Mouse (Mus musculus): Measurements from ENCODE around the gene Obox1. TPM values are rescaled to one million over a fixed set of nuclear protein-coding genes. Genes with fewer than 3 reads are reported as not detected.
A peak's percentile ranks its signal among the peaks of the same experiment; 100 is the strongest.
"Not testable (repeated sequence)": the region's sequence is repeated elsewhere in the genome, so short reads cannot be mapped to it uniquely, and the experiment has no call there.

Obox1 gene
- total RNA-seq (2014; rRNA removed): not detected in 2 replicates
- not detected in 2 replicates for polyA plus RNA-seq (2015; fragmentation: Nextera tagmentation; extraction: Ambion mirVana)

DNA sequence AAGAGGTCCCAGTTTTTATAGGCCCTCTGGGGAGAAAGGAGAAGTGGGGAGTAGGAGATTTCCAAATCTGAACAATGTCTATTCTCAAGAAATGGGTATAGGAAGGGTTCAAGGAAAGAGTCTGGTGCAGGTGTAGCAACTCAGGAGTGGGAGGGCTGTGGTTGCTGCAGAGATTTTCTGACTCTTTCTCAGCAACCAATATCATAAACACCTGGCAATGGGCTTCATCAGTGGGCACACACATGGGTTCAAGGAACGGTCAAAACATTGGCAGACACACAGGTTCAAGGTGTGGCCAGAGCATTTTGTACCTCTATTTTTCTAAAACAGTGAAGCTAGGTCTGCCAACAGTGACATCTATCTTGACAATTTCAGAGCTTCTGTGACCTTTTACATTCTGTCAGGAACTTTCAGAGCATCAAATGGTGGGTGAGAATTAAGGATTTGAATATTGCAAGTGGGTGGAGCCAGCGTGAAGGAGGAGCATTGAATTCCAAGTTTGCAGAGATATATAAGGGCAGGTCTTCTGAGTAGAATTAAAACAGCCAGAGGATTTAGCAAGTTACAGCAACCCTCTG, at the start of gene Obox1, which contains the start of gene Obox2:
Gene Obox1, plus strand, starts transcription at position 528 of the 578 bp plus-strand sequence.
Gene Obox2, plus strand, starts transcription at position 301 of the 578 bp plus-strand sequence.
- H3K9ac ChIP-seq (replicated peaks; ENCODE audit: low read length, poor library complexity, severe bottlenecking); H3K27me3 ChIP-seq (ENCODE audit: insufficient read depth, low read length); DNase-seq (ENCODE audit: low spot score); H3K27ac ChIP-seq (ENCODE audit: low read depth, low read length); H3K4me3 ChIP-seq (ENCODE audit: low read depth, low read length); H3K4me1 ChIP-seq (ENCODE audit: insufficient read depth, low read length); ATAC-seq (ENCODE audit: low FRiP score); H3K9me3 ChIP-seq (ENCODE audit: low read length); H3K4me2 ChIP-seq (ENCODE audit: low read depth, low read length, poor library complexity, severe bottlenecking); H3K36me3 ChIP-seq (ENCODE audit: insufficient read depth, low read length): not testable (repeated sequence)
- WGBS: no CpG with 5 or more reads among the region's 2 CpGs

DNA sequence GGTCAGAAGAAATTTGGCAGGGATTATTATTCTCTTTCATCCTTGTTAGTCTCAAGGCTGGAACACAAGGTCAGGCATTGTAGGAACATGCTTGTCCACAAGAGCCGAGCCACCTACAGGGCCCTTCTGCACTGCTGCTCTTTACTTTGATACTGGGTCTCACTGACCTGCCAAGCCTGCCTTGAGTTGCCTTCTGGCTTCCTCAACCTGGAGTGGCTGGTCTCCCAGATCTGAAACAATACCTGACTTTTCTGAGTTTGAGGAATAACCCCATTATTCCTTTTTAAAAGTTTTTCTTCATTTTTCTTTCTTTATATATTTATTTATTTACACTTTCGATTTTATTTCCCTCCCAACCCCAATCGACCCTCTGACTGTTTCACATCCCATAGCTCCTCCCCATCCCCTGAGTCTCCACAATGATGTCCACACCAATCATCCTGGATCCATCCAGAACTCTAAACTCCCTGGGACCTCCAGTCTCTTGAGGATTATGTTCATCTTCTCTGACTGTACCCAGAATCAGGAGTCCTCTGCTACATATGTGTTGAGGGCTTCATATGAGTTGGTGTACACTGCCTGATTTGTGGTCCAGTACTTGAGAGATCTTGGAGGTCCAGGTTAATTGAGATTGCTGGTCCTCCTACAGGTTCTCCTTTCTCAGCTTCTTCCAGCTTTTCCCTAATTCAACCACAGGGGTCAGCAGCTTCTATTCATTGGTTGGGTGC, 10.6 kb downstream of the Obox1 start:
- not testable (repeated sequence) for DNase-seq (ENCODE audit: low spot score); H3K4me2 ChIP-seq (ENCODE audit: low read depth, low read length, poor library complexity, severe bottlenecking); H3K36me3 ChIP-seq (ENCODE audit: insufficient read depth, low read length); H3K27ac ChIP-seq (ENCODE audit: low read depth, low read length); H3K4me1 ChIP-seq (ENCODE audit: insufficient read depth, low read length); H3K4me3 ChIP-seq (ENCODE audit: low read depth, low read length); H3K27me3 ChIP-seq (ENCODE audit: insufficient read depth, low read length); H3K9me3 ChIP-seq (ENCODE audit: low read length); H3K9ac ChIP-seq (replicated peaks; ENCODE audit: low read length, poor library complexity, severe bottlenecking)
- WGBS: 54% methylated on average over 3 of the region's 3 CpGs
- ATAC-seq (ENCODE audit: low FRiP score): peak; percentile 56; the same call in 1 of the 2 replicates

DNA sequence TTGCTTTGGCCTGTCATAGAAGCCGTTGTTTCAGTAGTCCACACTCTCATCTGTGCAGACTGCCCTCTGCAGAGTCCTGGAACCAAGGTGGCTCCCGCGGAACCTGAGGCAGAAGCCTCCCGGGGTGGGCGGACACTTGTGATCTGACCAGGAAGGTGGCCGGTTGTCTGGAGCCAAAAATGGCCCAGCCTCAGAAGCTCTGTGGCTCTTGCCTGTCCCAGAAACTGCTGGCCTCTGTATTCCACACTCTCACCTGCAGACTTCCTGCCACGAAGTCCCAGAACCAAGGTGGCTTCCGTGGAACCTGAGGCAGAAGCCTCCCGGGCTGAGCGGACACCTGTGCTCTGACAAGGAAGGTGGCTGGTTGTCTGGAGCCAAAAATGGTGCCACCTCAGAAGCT, 18.1 kb downstream of the Obox1 start:
- not testable (repeated sequence) for H3K9me3 ChIP-seq (ENCODE audit: low read length); ATAC-seq (ENCODE audit: low FRiP score); H3K36me3 ChIP-seq (ENCODE audit: insufficient read depth, low read length); H3K4me2 ChIP-seq (ENCODE audit: low read depth, low read length, poor library complexity, severe bottlenecking); DNase-seq (ENCODE audit: low spot score); H3K9ac ChIP-seq (replicated peaks; ENCODE audit: low read length, poor library complexity, severe bottlenecking); H3K27ac ChIP-seq (ENCODE audit: low read depth, low read length); H3K27me3 ChIP-seq (ENCODE audit: insufficient read depth, low read length); H3K4me1 ChIP-seq (ENCODE audit: insufficient read depth, low read length); H3K4me3 ChIP-seq (ENCODE audit: low read depth, low read length)
- WGBS: 88% methylated on average over 10 of the region's 10 CpGs

DNA sequence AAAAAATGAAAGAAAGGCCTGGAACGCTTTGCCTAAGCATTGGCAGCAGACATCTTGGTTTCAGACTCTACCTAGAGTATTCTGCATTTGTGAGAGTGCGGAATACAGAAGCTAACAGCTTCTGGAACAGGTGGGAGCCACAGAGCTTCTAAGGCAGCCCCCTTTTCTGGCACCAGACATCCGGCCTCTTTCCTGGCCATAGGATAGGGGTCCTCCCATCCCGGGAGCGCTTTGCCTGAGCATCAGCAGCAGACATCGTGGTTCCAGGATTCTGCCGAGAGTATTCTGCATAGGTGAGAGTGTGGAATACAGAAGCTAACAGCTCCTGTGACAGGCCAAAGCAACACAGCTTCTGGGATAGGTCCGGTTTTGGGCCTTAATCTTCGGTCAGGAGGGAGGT, 29.3 kb downstream of the Obox1 start:
- H3K27ac ChIP-seq (ENCODE audit: low read depth, low read length); H3K4me1 ChIP-seq (ENCODE audit: insufficient read depth, low read length); H3K4me2 ChIP-seq (ENCODE audit: low read depth, low read length, poor library complexity, severe bottlenecking); DNase-seq (ENCODE audit: low spot score); H3K27me3 ChIP-seq (ENCODE audit: insufficient read depth, low read length); H3K9ac ChIP-seq (replicated peaks; ENCODE audit: low read length, poor library complexity, severe bottlenecking); H3K4me3 ChIP-seq (ENCODE audit: low read depth, low read length); H3K36me3 ChIP-seq (ENCODE audit: insufficient read depth, low read length); ATAC-seq (ENCODE audit: low FRiP score): not testable (repeated sequence)
- 84% methylated on average over 8 of the region's 9 CpGs for WGBS
- peaks cover 11% of the 10 kb centered on the region for H3K9me3 ChIP-seq (ENCODE audit: low read length)

DNA sequence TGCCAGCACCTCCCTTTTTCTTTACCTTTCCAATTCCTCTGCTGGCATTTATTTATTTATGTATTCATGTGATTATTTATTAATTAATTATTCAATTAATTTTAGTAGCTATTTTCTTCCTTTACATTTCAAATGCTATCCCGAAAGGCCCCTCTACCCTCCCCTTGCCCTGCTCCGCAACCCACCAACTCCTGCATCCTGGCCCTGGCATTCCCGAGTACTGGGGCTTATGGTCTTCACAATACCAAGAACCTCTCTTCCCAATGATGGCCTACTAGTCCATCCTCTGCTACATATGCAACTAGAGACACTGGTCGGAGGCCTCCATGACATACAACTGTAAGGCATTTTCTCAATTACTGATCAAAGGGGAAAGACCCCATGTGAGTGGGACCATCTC, 36.8 kb downstream of the Obox1 start:
- H3K36me3 ChIP-seq (ENCODE audit: insufficient read depth, low read length): not testable (repeated sequence)

DNA sequence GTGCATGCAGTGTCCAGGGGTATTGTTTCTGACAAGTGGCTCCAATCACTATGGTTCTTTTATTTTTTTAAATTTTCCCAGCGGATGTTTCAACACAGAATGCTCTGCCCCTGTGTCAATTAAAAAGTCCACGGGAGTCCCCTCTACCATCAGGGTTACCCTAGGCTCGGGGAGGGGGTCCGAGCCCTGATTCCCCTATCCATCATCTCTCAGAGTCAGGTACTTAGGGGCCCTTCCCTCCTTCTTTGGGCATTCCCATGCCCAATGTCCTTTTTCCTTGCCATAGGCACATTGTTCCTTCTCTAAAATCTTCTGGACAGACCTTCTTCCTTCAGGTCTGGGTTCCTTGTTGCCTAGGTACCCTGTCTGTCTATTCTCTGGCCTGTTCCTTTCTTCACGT, 120.7 kb downstream of the Obox1 start:
- DNase-seq (ENCODE audit: low spot score); ATAC-seq (ENCODE audit: low FRiP score); H3K27ac ChIP-seq (ENCODE audit: low read depth, low read length); H3K36me3 ChIP-seq (ENCODE audit: insufficient read depth, low read length); H3K4me3 ChIP-seq (ENCODE audit: low read depth, low read length); H3K9ac ChIP-seq (replicated peaks; ENCODE audit: low read length, poor library complexity, severe bottlenecking); H3K4me1 ChIP-seq (ENCODE audit: insufficient read depth, low read length); H3K9me3 ChIP-seq (ENCODE audit: low read length); H3K27me3 ChIP-seq (ENCODE audit: insufficient read depth, low read length); H3K4me2 ChIP-seq (ENCODE audit: low read depth, low read length, poor library complexity, severe bottlenecking): not testable (repeated sequence)
- 77% methylated on average over 5 of the region's 5 CpGs for WGBS

More for the DNA sequence above, 36.8 kb downstream of the Obox1 start:
- DNase-seq (ENCODE audit: low spot score); H3K27ac ChIP-seq (ENCODE audit: low read depth, low read length); H3K4me2 ChIP-seq (ENCODE audit: low read depth, low read length, poor library complexity, severe bottlenecking); H3K9ac ChIP-seq (replicated peaks; ENCODE audit: low read length, poor library complexity, severe bottlenecking); H3K27me3 ChIP-seq (ENCODE audit: insufficient read depth, low read length); H3K4me3 ChIP-seq (ENCODE audit: low read depth, low read length); H3K4me1 ChIP-seq (ENCODE audit: insufficient read depth, low read length); ATAC-seq (ENCODE audit: low FRiP score); H3K9me3 ChIP-seq (ENCODE audit: low read length): not testable (repeated sequence)
- 79% methylated on average over 3 of the region's 4 CpGs for WGBS

Other genes with a start within 250 kb of the Obox1 start
- not detected in 2 replicates for gene Obox2, start 227 bp upstream of the Obox1 start, total RNA-seq (2014; rRNA removed)
- not detected in 2 replicates for gene Obox2, start 227 bp upstream of the Obox1 start, polyA plus RNA-seq (2015; fragmentation: Nextera tagmentation; extraction: Ambion mirVana)

Measured in midbrain, postnatal 0 days (tissue).